Comparison of ENCODE assay signal across 14 mouse cellular contexts in genomic region chr4:101365299-101365698, GRCm38 (mm10).
"Had no signal": no experiment of that assay in that cellular context is flagged by ENCODE, and none has a peak within 500 bp of the region (broad histone marks: within the 10 kb centered on the region; RNA-seq: fewer than 3 reads in every experiment).

No protein-coding gene starts in this region.

- H3K9ac ChIP-seq: limb, embryonic 13.5 days; liver, embryonic 15.5 days; midbrain, embryonic 15.5 days; neural tube, embryonic 12.5 days had no signal

- H3K4me3 ChIP-seq: limb, embryonic 13.5 days; liver, embryonic 15.5 days; megakaryocyte, embryonic 14.5 days; midbrain, embryonic 15.5 days; neural tube, embryonic 12.5 days had no signal

- H3K27me3 ChIP-seq: limb, embryonic 13.5 days; liver, embryonic 15.5 days; midbrain, embryonic 15.5 days; neural tube, embryonic 12.5 days had no signal

- H3K36me3 ChIP-seq: limb, embryonic 13.5 days; liver, embryonic 15.5 days; midbrain, embryonic 15.5 days; neural tube, embryonic 12.5 days had no signal

- ATAC-seq: hindbrain, embryonic 16.5 days; inflammation-experienced regulatory T-cells, adult 6 months; intestine, postnatal 0 days; midbrain, embryonic 15.5 days had no signal

- H3K4me1 ChIP-seq: limb, embryonic 13.5 days; liver, embryonic 15.5 days; midbrain, embryonic 15.5 days; neural tube, embryonic 12.5 days had no signal

- H3K9me3 ChIP-seq: limb, embryonic 13.5 days; liver, embryonic 15.5 days; megakaryocyte, embryonic 14.5 days; midbrain, embryonic 15.5 days; neural tube, embryonic 12.5 days had no signal

- H3K27ac ChIP-seq: limb, embryonic 13.5 days; liver, embryonic 15.5 days; macrophage; midbrain, embryonic 15.5 days; neural tube, embryonic 12.5 days had no signal

- DNase-seq: left cerebral cortex, postnatal 4 days; lung, adult 2 months; lung, postnatal 10 days; thymus, postnatal 36 days had no signal

- H3K4me2 ChIP-seq: limb, embryonic 13.5 days; liver, embryonic 15.5 days; midbrain, embryonic 11.5 days; midbrain, embryonic 15.5 days; neural tube, embryonic 12.5 days had no signal
